Mouse (Mus musculus) frontal cortex, adult 2 months (tissue): ENCODE results near the gene Aoc3. TPM values are rescaled to one million over a fixed set of nuclear protein-coding genes. Genes with fewer than 3 reads are reported as not detected.
"Not testable (repeated sequence)": the region's sequence is repeated elsewhere in the genome, so short reads cannot be mapped to it uniquely, and the experiment has no call there.

ENCODE experiments used
- DNase-seq, 2 experiments: peaks; one replicate each; pipeline ENCODE4 v3.0.0; 2022; ENCODE audit warnings: low spot score in 1 of 2; ENCODE audit errors: extremely low spot score in 1 of 2
- polyA plus RNA-seq: library from polyadenylated mRNA; depleted of rRNA; stranded (reverse); fragments of >200 nt; gene quantifications from 2 replicates; pipeline ENCODE4 v1.2.3, GENCODE M21; 2012; rRNA removed

The Aoc3 gene
- polyA plus RNA-seq, 1 experiment, result 0.88 TPM

DNA sequence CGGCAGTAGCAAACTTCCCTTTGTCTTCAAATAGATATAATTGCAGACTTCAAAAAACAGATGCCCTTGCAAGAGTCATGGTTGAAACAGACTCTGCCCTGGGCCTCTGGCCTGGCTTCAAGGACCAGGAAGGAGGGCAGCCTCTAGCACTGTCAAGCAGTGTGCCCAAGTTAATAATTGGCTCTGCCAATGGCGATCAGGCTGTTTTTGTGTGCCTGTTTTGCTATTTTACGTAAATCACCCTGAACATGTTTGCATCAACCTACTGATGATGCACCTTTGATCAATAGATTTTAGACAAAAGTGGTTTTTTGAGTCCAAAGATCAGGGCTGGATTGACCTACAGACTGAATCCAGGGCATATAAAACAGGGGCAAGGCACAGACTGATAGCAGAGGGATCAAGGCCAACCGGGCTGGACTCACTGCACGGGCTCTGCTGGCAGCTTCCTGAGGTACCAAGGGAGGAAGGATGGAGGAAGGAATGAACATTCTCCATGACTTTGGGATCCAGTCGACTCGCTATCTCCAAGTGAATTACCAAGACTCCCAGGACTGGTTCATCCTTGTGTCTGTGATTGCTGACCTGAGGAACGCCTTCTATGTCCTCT lies 37.0 kb downstream of the Aoc3 start, which contains the start of gene G6pc:
G6pc (plus strand) TSS at position 236 of the 610 bp plus-strand sequence.
- DNase-seq, result no peak

DNA sequence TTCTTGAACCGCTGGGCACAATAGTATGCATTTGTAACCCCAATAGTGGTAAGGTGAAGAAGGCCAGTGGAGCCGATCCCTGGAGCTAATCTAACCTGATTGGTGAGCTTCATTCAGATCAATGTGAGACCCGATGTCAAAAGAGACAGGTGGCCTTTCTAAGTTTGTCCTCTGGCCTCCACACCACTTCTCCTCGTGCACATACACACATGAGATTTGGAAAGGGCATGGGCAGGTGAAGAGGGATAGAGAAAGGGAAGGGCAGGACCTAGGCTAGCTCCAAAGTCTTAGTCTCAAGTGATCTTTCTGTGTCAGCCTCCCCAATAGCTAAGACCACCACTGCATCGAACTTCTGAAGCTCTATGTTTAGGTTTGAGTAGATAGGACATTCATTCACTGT lies 39.7 kb downstream of the Aoc3 start:
- DNase-seq, result no peak

DNA sequence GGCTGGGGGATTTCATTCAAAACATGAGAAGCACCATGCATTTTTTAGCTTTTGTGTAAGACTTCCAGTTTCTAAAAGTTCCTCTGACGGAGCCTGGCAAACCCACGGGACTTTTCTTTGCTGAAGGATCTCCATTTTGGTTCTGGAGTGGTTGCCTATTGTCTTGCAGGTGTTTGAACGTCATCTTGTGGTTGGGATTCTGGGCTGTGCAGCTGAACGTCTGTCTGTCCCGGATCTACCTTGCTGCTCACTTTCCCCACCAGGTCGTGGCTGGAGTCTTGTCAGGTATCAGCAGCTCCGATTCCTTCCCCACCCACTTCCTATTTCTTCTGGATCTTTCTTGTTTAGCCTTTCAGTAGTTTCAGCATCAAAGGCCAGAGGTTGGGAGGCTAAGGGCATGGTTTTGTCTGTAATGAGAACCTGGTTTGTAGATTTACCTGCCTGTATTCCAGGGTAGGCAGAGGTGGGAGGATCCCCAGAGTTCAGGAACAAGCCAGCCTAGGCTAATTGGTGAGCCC lies 44.1 kb downstream of the Aoc3 start:
- no peak for DNase-seq

DNA sequence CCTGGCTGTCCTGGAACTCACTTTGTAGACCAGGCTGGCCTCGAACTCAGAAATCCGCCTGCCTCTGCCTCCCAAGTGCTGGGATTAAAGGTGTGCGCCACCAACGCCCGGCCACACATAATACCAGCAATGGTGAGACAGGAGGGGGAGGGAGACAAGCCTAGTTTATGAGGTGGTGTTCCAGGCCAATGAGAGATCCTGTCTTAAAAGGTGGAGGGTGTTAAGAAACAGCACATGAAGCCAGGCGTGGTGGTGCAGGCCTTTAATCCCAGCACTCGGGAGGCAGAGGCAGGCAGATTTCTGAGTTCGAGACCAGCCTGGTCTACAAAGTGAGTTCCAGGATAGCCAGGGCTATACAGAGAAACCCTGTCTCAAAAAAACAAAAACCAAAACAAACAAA lies 47.8 kb downstream of the Aoc3 start:
- DNase-seq, result not testable (repeated sequence)

DNA sequence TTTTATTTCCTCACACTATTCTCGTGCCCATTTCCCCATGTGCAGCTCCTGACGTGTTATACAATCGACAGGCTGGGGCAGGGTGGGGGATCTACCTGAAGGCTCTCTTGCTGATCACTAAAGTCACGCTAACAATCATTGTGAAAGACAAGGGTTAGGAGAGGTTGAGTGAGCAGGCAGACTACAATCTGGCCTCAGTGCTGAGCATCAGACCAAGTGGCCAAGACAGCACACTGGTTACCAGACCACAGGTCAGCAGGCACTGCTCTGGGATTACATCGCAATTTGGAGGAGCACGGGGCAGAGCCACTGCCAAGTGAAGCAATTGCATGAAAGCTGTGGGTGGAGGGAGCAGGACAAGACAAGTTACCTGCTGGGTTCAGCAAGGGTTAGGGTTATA lies 48.5 kb downstream of the Aoc3 start:
- DNase-seq, result no peak

DNA sequence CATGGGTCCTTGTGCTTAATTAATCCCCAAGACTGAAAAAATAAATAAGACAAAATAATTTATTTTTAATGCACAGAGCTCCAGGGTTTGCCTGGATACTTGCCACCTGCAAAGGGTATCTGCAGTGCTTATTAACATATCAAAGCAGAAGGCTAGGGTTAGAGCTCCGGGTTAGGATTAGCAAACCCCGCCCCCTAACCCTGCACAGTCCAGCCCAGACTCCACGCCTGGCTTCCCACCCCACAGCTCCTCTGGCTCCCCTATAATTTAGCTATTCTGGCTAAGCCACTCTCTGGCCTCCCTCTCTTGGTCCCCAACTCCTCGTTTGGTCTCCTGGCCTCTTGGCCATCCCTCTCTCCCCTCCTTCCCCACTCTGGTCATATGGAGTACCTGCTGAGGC lies 51.4 kb downstream of the Aoc3 start:
- no peak for DNase-seq

Other genes starting within 250 kb of the Aoc3 start
- 30.8 and 34.1 TPM in 2 replicates for gene Coasy, start 248.0 kb upstream of the Aoc3 start, polyA plus RNA-seq
- gene Mlx, start 243.3 kb upstream of the Aoc3 start, polyA plus RNA-seq, result 52.0 and 56.0 TPM in 2 replicates
- 5.6 and 7.8 TPM in 2 replicates for gene Psmc3ip, start 235.2 kb upstream of the Aoc3 start, polyA plus RNA-seq
- 66.2 and 66.5 TPM in 2 replicates for gene Retreg3, start 210.7 kb upstream of the Aoc3 start, polyA plus RNA-seq
- gene Tubg1, start 210.7 kb upstream of the Aoc3 start, polyA plus RNA-seq, result 21.5 and 24.7 TPM in 2 replicates
- 56.4 and 58.0 TPM in 2 replicates for gene Tubg2, start 174.7 kb upstream of the Aoc3 start, polyA plus RNA-seq
- 65.8 TPM in 2 replicates for gene Cntnap1, start 160.1 kb upstream of the Aoc3 start, polyA plus RNA-seq
- 15.8 and 17.9 TPM in 2 replicates for gene Plekhh3, start 159.3 kb upstream of the Aoc3 start, polyA plus RNA-seq
- 0.36 and 0.42 TPM in 2 replicates for gene Ccr10, start 155.2 kb upstream of the Aoc3 start, polyA plus RNA-seq
- 44.8 and 50.3 TPM in 2 replicates for gene Ezh1, start 104.1 kb upstream of the Aoc3 start, polyA plus RNA-seq
- 65.6 and 82.1 TPM in 2 replicates for gene Ramp2, start 84.6 kb upstream of the Aoc3 start, polyA plus RNA-seq
- gene Vps25, start 76.9 kb upstream of the Aoc3 start, polyA plus RNA-seq, result 63.8 TPM in 2 replicates
- gene Wnk4, start 70.0 kb upstream of the Aoc3 start, polyA plus RNA-seq, result 10.8 and 12.5 TPM in 2 replicates
- gene Cntd1, start 51.6 kb upstream of the Aoc3 start, polyA plus RNA-seq, result 0.71 and 0.84 TPM in 2 replicates
- 147 and 151 TPM in 2 replicates for gene Coa3, start 51.5 kb upstream of the Aoc3 start, polyA plus RNA-seq
- gene Becn1, start 28.3 kb upstream of the Aoc3 start, polyA plus RNA-seq, result 177 and 195 TPM in 2 replicates
- gene Psme3, start 14.4 kb upstream of the Aoc3 start, polyA plus RNA-seq, result 101 and 108 TPM in 2 replicates
- gene Aoc2, start 5.5 kb upstream of the Aoc3 start, polyA plus RNA-seq, result 4.5 and 5.1 TPM in 2 replicates
- not detected in 2 replicates for gene G6pc, start 37.0 kb downstream of the Aoc3 start, polyA plus RNA-seq
- gene Aarsd1, start 87.0 kb downstream of the Aoc3 start, polyA plus RNA-seq, result 49.2 and 53.5 TPM in 2 replicates
- 3.6 and 4.1 TPM in 2 replicates for gene Gm27029, start 94.2 kb downstream of the Aoc3 start, polyA plus RNA-seq
- 33.4 and 33.7 TPM in 2 replicates for gene Rundc1, start 94.5 kb downstream of the Aoc3 start, polyA plus RNA-seq
- 4.1 and 6.6 TPM in 2 replicates for gene Ptges3l, start 94.7 kb downstream of the Aoc3 start, polyA plus RNA-seq
- 480 and 588 TPM in 2 replicates for gene Rpl27, start 111.7 kb downstream of the Aoc3 start, polyA plus RNA-seq
- gene Ifi35, start 117.8 kb downstream of the Aoc3 start, polyA plus RNA-seq, result 9.0 and 9.1 TPM in 2 replicates
- 155 and 173 TPM in 2 replicates for gene Rnd2, start 134.4 kb downstream of the Aoc3 start, polyA plus RNA-seq
- gene Vat1, start 135.6 kb downstream of the Aoc3 start, polyA plus RNA-seq, result 41.3 and 41.4 TPM in 2 replicates
- gene Brca1, start 221.3 kb downstream of the Aoc3 start, polyA plus RNA-seq, result 0.99 and 1.0 TPM in 2 replicates
- gene Nbr1, start 221.5 kb downstream of the Aoc3 start, polyA plus RNA-seq, result 114 and 124 TPM in 2 replicates